Mouse (Mus musculus): Measurements from ENCODE around the gene Cyyr1.

Gene Cyyr1

DNA sequence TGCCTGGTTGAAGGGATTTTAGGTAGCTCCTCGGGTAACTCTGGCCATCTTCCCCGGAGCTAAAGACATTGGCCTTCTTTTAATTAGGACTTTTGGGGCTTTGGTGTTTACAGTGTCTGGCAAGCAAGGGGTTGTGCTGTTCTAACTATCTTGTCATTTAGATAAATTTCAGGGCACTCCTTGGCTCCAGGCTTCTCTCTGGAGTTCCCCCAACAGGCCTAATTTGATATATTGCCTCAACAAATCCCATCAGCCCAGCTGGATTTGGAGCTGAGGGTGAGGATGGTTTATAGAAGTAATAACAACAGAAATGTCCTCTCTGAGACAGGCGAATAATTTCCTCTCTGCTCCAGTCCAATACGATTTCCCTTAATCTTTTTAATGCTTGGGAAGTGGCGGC is 166.4 kb downstream of the Cyyr1 start:
- DNase-seq (ENCODE audit: low read depth, low spot score) = no peak
- Histone ChIP-seq H3K27me3 (ENCODE audit: control insufficient read depth, insufficient read depth, low read length, poor library complexity, severe bottlenecking) (no peaks in the 10 kb centered on the region), H3K36me3 (ENCODE audit: control insufficient read depth, insufficient read depth, low read length, poor library complexity, severe bottlenecking) (no peaks in the 10 kb centered on the region)

Measured in splenic B cell, adult 2 months (primary cell).